Mouse (Mus musculus): ENCODE results near the gene Hspa12b. TPM values are rescaled to one million over a fixed set of nuclear protein-coding genes. Genes with fewer than 3 reads are reported as not detected.

Hspa12b gene
- polyA plus RNA-seq (2012; ENCODE audit: low replicate concordance): 0.67 and 1.5 TPM in 2 replicates

GRCm38 (mm10) chr2:131127161-131127730 is at the start of gene Hspa12b:
Hspa12b (plus strand) TSS chr2:131127280.

GRCm38 (mm10) chr2:131086667-131087390 is 40.3 kb upstream of the Hspa12b start, which contains the start of gene Siglec1:
Siglec1 (minus strand) TSS chr2:131086765.

GRCm38 (mm10) chr2:131132930-131133547 is 6.0 kb downstream of the Hspa12b start, which contains the start of gene Gm11037:
Gm11037 (plus strand) TSS chr2:131133497.

GRCm38 (mm10) chr2:131159938-131160581 is 33.0 kb downstream of the Hspa12b start, which contains the start of gene 1700037H04Rik:
1700037H04Rik (minus strand) TSS chr2:131160081.

GRCm38 (mm10) chr2:131179990-131180587 is 53.0 kb downstream of the Hspa12b start, which contains the start of gene Cenpb:
Cenpb (minus strand) TSS chr2:131180067.

GRCm38 (mm10) chr2:131186771-131187601 is 59.9 kb downstream of the Hspa12b start, which contains the start of the genes Cdc25b and Spef1:
Cdc25b (plus strand) TSS chr2:131186949.
Spef1 (minus strand) TSS chr2:131187282.

Other genes with a start within 250 kb of the Hspa12b start
- 5.3 and 8.8 TPM in 2 replicates for gene 4930402H24Rik, start 220.9 kb upstream of the Hspa12b start, polyA plus RNA-seq (2012; ENCODE audit: low replicate concordance)
- gene Atrn, start 220.8 kb upstream of the Hspa12b start, polyA plus RNA-seq (2012; ENCODE audit: low replicate concordance): 1.9 and 3.6 TPM in 2 replicates
- 0.84 and 8.2 TPM in 2 replicates for gene Gfra4, start 84.2 kb upstream of the Hspa12b start, polyA plus RNA-seq (2012; ENCODE audit: low replicate concordance)
- gene Adam33, start 63.5 kb upstream of the Hspa12b start, polyA plus RNA-seq (2012; ENCODE audit: low replicate concordance): 0.52 TPM in 1 of 2 replicates, not detected in the other
- gene Siglec1, start 40.5 kb upstream of the Hspa12b start, polyA plus RNA-seq (2012; ENCODE audit: low replicate concordance): 2.5 and 10.5 TPM in 2 replicates
- not detected in 2 replicates for gene Gm11037, start 6.2 kb downstream of the Hspa12b start, polyA plus RNA-seq (2012; ENCODE audit: low replicate concordance)
- gene 1700037H04Rik, start 32.8 kb downstream of the Hspa12b start, polyA plus RNA-seq (2012; ENCODE audit: low replicate concordance): 131 and 446 TPM in 2 replicates
- gene Cenpb, start 52.8 kb downstream of the Hspa12b start, polyA plus RNA-seq (2012; ENCODE audit: low replicate concordance): 122 and 141 TPM in 2 replicates
- gene Cdc25b, start 59.7 kb downstream of the Hspa12b start, polyA plus RNA-seq (2012; ENCODE audit: low replicate concordance): 36.7 and 88.5 TPM in 2 replicates
- 1.4 and 2.1 TPM in 2 replicates for gene Spef1, start 60.0 kb downstream of the Hspa12b start, polyA plus RNA-seq (2012; ENCODE audit: low replicate concordance)
- 1.4 and 21.7 TPM in 2 replicates for gene Ap5s1, start 79.8 kb downstream of the Hspa12b start, polyA plus RNA-seq (2012; ENCODE audit: low replicate concordance)
- gene Mavs, start 106.8 kb downstream of the Hspa12b start, polyA plus RNA-seq (2012; ENCODE audit: low replicate concordance): 5.7 and 22.4 TPM in 2 replicates
- 9.1 and 12.5 TPM in 2 replicates for gene Pank2, start 135.2 kb downstream of the Hspa12b start, polyA plus RNA-seq (2012; ENCODE audit: low replicate concordance)
- 0.96 and 1.4 TPM in 2 replicates for gene Rnf24, start 225.6 kb downstream of the Hspa12b start, polyA plus RNA-seq (2012; ENCODE audit: low replicate concordance)

Measured in leukemia stem cell, adult 10-12 weeks (primary cell).